Mouse (Mus musculus): ENCODE measurements around the gene Abhd17a. TPM values are rescaled to one million over a fixed set of nuclear protein-coding genes. Genes with fewer than 3 reads are reported as not detected.

Gene Abhd17a
- polyA plus RNA-seq, 1 experiment from 2014 or later, result 109 TPM

DNA sequence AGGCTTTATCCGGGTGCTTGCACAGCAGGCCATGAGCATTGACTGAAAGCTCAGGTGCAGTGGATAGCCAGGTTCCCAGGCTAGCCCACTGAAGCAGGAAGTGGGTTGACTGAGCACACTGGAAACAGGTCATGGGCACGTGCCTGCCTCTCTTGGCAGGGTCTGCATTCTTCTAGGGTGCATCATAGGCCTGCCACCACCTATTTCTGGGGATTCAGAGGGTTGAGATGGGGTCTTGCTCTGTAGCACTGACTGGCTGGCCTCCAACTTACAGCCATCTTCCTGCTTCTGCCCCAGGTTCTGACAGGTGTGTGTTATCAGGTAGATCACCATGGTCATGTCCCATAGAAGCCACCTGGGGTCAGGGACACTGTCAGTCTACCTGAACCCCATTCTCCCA is 14.8 kb upstream of the Abhd17a start:
- Histone ChIP-seq H3K36me3 (peaks cover 43% of the 10 kb centered on the region), H3K9me3 (no peaks in the 10 kb centered on the region), H3K27ac (no peak overlapping the region), H3K27me3 (ENCODE audit: insufficient read depth, poor library complexity, severe bottlenecking) (no peaks in the 10 kb centered on the region), H3K4me1 (replicated peaks) (peaks cover 24% of the 10 kb centered on the region), H3K4me3 (peak overlapping the region; percentile 77; the same call in 1 of the 2 replicates)
- DNase-seq (ENCODE audit: low spot score), result no peak
- WGBS, result 91% methylated on average over 2 of the region's 2 CpGs

- Histone ChIP-seq H3K27ac (peak overlapping the region; percentile 90), H3K27me3 (ENCODE audit: insufficient read depth, poor library complexity, severe bottlenecking) (no peaks in the 10 kb centered on the region), H3K4me1 (replicated peaks) (peaks cover 24% of the 10 kb centered on the region), H3K9me3 (no peaks in the 10 kb centered on the region), H3K4me3 (peak overlapping the region; percentile 77), H3K36me3 (peaks cover 34% of the 10 kb centered on the region)
- WGBS, result 92% methylated on average over 7 of the region's 7 CpGs
- DNase-seq (ENCODE audit: low spot score), result no peak
Observed at GRCm38 (mm10) chr10:80604001-80604509, 13.9 kb upstream of the Abhd17a start.

GRCm38 (mm10) chr10:80603364-80603763 is 13.2 kb upstream of the Abhd17a start:
- WGBS, result 40% methylated on average over 7 of the region's 7 CpGs
- no peak for DNase-seq (ENCODE audit: low spot score)

GRCm38 (mm10) chr10:80602698-80603325 is 12.7 kb upstream of the Abhd17a start, which contains the start of the genes Scamp4 and Adat3:
Gene Scamp4, plus strand, starts transcription at chr10:80602872.
Gene Adat3, plus strand, starts transcription at chr10:80602880.
- peak within 1 kb of the TSS; percentile 90 for H3K27ac ChIP-seq
- peak within 1 kb of the TSS; percentile 77 for H3K4me3 ChIP-seq
- H3K27me3 ChIP-seq (ENCODE audit: insufficient read depth, poor library complexity, severe bottlenecking), result no peaks in the 10 kb centered on the region; the same call in 1 of the 2 replicates
- peak; percentile 96 for DNase-seq (ENCODE audit: low spot score)
- peaks cover 21% of the 10 kb centered on the region for H3K36me3 ChIP-seq
- under 1% methylated on average over 54 of the region's 54 CpGs for WGBS
- H3K4me1 ChIP-seq (replicated peaks), result peaks cover 24% of the 10 kb centered on the region
- no peaks in the 10 kb centered on the region for H3K9me3 ChIP-seq

More at GRCm38 (mm10) chr10:80603364-80603763, 13.2 kb upstream of the Abhd17a start:
- Histone ChIP-seq H3K27me3 (ENCODE audit: insufficient read depth, poor library complexity, severe bottlenecking) (no peaks in the 10 kb centered on the region; the same call in 1 of the 2 replicates), H3K36me3 (peaks cover 27% of the 10 kb centered on the region), H3K4me1 (replicated peaks) (peaks cover 24% of the 10 kb centered on the region), H3K27ac (peak overlapping the region; percentile 90), H3K9me3 (no peaks in the 10 kb centered on the region), H3K4me3 (peak overlapping the region; percentile 77)

DNA sequence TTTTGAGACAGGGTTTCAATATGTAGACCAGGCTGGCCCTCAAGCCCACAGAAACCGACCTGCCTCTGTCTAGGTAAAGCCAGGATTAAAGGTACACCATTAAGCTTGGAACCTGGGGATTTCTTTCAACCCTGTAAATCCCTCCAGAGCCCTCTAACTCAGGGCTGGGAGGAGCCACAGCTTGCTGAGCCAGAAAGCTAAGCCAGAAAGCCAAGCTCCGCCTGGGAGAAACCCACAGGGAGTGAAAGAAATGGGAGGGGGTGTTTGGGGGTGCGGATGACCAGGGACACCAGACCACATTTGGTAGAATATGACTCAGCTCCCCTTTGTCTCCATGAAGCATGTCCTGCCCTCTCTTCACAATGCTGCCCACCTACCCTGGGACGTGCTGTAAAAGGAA is 6.2 kb upstream of the Abhd17a start:
- WGBS, result 47% methylated on average over 4 of the region's 4 CpGs
- no peak overlapping the region for H3K4me3 ChIP-seq
- H3K9me3 ChIP-seq, result no peaks in the 10 kb centered on the region
- H3K36me3 ChIP-seq, result no peaks in the 10 kb centered on the region
- H3K27ac ChIP-seq, result peak overlapping the region; percentile 30; the same call in 1 of the 2 replicates
- no peaks in the 10 kb centered on the region for H3K4me1 ChIP-seq (replicated peaks)
- no peak for DNase-seq (ENCODE audit: low spot score)
- no peaks in the 10 kb centered on the region; the same call in 1 of the 2 replicates for H3K27me3 ChIP-seq (ENCODE audit: insufficient read depth, poor library complexity, severe bottlenecking)

DNA sequence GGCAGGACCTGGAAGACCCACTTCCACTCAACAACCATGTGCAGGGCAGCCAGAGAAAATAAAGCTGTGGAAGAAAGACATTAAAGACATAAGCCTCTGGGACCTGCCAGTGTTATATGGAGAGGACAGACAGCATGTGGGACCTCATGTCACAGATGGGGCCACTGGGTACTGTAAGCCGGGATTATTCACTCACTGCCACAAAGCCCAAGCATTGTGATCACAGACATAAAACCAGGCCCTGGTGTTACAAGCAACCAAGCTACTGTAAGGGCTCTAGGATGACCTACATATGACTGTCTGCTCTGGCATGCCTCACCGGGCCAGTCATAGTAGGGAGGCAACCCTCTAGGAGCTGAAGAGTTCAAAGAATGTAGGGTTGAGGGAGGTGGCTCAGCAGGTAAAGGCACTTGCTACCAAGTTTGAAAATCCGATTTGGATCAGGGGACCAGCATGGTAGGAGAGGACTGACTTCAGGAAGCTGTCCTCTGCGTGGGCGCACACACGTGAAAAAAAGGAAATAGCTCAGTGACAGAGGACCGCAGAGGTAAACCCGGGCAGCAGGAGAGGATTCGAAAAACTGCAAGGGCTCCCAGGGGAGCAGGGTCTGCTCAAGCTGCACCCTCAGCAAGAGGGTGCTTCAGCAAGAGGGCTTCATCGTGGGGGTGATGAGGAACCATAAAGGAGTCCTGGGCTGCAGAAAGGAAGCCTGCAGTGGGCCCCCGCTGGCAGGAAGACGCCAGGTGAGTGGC is 838 bp downstream of the Abhd17a start:
- 19% methylated on average over 12 of the region's 12 CpGs for WGBS
- Histone ChIP-seq H3K27ac (peak overlapping the region; percentile 90), H3K4me1 (replicated peaks) (peaks cover 59% of the 10 kb centered on the region)

GRCm38 (mm10) chr10:80587305-80587657 is 2.9 kb downstream of the Abhd17a start:
- peaks cover 60% of the 10 kb centered on the region for H3K4me1 ChIP-seq (replicated peaks)
- peaks cover 46% of the 10 kb centered on the region for H3K36me3 ChIP-seq
- 31% methylated on average over 4 of the region's 4 CpGs for WGBS
- DNase-seq (ENCODE audit: low spot score), result peak; percentile 20
- no peaks in the 10 kb centered on the region for H3K27me3 ChIP-seq (ENCODE audit: insufficient read depth, poor library complexity, severe bottlenecking)
- no peaks in the 10 kb centered on the region for H3K9me3 ChIP-seq
- H3K4me3 ChIP-seq, result peak overlapping the region; percentile 32
- peak overlapping the region; percentile 81 for H3K27ac ChIP-seq

More for the DNA sequence above, 838 bp downstream of the Abhd17a start:
- H3K36me3 ChIP-seq, result peaks cover 29% of the 10 kb centered on the region
- DNase-seq (ENCODE audit: low spot score), result no peak
- H3K27me3 ChIP-seq (ENCODE audit: insufficient read depth, poor library complexity, severe bottlenecking), result no peaks in the 10 kb centered on the region
- peak overlapping the region; percentile 94 for H3K4me3 ChIP-seq
- no peaks in the 10 kb centered on the region for H3K9me3 ChIP-seq

DNA sequence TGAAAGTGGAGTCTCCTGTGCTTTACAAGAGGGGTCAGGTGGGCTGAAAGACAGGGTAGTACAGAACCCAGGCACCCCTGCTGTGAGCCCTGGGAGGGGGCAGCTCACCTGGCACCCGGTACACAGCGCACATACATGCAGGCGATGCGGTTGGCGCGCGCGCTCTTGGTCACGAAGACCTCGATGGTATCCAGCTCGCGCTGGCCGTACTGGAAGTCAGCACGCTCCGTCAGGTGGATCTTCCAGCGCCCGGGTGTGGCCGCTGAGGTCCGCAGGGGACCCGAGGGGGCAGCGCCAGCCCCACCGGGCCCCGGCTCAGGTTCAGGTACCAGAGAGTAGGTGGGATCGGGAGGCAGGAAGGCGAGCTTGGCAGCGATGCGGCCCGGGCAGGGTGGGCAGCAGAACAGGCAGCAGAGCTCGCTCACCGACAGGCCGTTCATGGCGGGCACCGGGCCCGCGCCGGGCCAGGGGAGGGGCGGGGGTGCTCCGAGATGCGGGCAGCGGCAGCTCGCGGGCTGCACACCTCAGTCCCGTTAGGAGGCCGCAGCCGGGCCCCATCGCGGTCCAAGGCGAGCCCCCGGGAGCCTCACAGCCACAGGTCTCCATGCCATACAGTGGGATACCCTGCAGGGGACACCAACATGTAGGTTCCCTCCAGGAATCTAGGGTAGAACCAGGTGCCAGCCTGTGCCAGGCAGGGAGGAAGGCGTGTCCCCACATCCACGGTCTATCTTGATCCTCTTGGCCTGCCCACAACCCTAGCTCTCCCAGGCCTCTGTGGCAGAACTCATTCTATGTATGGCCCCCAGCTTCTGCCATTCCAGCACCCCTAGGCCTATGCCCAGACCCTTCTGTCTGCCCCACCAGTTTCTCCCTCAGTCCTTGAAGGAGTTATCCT is 3.5 kb downstream of the Abhd17a start:
- no peaks in the 10 kb centered on the region for H3K27me3 ChIP-seq (ENCODE audit: insufficient read depth, poor library complexity, severe bottlenecking)
- H3K27ac ChIP-seq, result peak overlapping the region; percentile 81
- no peaks in the 10 kb centered on the region for H3K9me3 ChIP-seq
- H3K36me3 ChIP-seq, result peaks cover 51% of the 10 kb centered on the region
- H3K4me3 ChIP-seq, result peak overlapping the region; percentile 32
- no peak for DNase-seq (ENCODE audit: low spot score)
- 96% methylated on average over 51 of the region's 51 CpGs for WGBS
- H3K4me1 ChIP-seq (replicated peaks), result peaks cover 60% of the 10 kb centered on the region

- Histone ChIP-seq H3K36me3 (peaks cover 51% of the 10 kb centered on the region), H3K9me3 (no peaks in the 10 kb centered on the region), H3K4me3 (no peak overlapping the region), H3K27me3 (ENCODE audit: insufficient read depth, poor library complexity, severe bottlenecking) (no peaks in the 10 kb centered on the region), H3K4me1 (replicated peaks) (peaks cover 58% of the 10 kb centered on the region), H3K27ac (no peak overlapping the region)
- no peak for DNase-seq (ENCODE audit: low spot score)
- WGBS, result 94% methylated on average over 8 of the region's 8 CpGs
Observed at GRCm38 (mm10) chr10:80585581-80585980, 4.6 kb downstream of the Abhd17a start.

DNA sequence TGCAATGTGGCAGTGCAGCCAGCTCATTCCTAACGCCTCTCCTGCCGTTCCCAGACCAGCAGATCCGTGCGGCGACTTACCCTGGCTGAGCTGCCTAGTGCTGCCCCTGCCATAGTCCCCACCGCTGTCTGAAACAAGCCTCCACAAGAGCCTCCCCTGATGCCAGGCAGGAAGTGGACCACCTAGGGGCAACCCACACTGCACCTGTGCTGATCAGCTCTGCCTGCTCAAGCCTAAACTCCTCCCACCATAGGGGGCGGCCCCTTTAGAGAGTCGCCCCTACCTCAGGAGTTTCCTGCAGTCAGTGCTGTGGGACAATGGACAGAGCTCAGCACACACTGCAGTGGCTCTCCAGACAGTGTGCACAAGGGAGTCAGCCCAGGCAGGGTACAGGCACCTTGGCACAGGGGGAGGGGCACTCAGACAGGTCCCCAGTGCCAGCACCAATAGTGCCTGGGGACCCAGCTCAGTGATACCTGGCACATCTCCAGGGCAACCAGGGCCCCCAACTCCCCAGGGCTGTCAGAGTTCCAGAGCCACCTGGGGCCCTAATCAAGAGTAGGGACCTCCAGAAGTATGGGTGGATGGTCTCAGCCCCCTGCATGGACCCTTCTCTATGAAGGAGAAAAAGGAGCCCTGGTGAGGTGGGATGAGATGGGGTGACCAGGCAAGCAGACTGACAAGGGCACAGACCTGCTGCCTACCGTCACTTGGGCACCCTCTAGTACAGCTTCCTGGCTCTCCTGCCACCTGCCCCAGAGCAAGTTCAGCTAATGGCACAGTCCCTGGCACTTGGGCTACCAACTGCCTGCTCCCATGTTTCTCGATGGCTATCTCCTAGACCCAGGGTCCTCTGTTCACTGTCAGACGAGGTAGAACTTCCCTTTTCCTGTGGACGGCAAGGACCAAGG is 5.2 kb downstream of the Abhd17a start:
- Histone ChIP-seq H3K36me3 (peaks cover 51% of the 10 kb centered on the region), H3K4me3 (no peak overlapping the region), H3K27me3 (ENCODE audit: insufficient read depth, poor library complexity, severe bottlenecking) (no peaks in the 10 kb centered on the region), H3K27ac (0 out of 2 replicates have a peak overlapping the region, but pooled peaks have one; percentile 35), H3K9me3 (no peaks in the 10 kb centered on the region), H3K4me1 (replicated peaks) (peaks cover 52% of the 10 kb centered on the region)
- no peak for DNase-seq (ENCODE audit: low spot score)
- WGBS, result 79% methylated on average over 12 of the region's 12 CpGs

DNA sequence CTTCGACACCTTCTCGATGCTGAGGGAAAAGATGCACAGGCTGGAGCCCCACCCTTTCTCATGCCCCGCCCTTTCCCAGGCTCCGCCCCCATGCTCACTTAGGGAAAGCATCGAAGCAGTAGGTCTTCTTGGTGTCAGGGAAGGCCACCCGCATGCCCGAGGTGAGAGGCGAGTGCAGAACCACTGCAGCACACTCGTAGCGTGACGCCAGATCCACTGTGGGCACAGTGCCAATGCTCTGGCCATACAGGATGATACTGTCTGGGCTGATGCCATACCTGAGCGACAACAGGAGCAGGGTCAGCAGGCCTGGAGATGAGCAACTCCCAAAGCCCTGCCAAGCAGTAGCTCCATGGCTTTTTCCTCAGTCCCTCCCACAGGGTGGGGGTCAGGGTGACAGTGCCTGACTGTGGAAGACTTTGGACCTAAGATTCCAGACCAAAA is 6.1 kb downstream of the Abhd17a start:
- H3K4me3 ChIP-seq, result no peak overlapping the region
- H3K36me3 ChIP-seq, result peaks cover 51% of the 10 kb centered on the region
- WGBS, result 71% methylated on average over 12 of the region's 12 CpGs
- H3K27me3 ChIP-seq (ENCODE audit: insufficient read depth, poor library complexity, severe bottlenecking), result no peaks in the 10 kb centered on the region
- no peaks in the 10 kb centered on the region for H3K9me3 ChIP-seq
- DNase-seq (ENCODE audit: low spot score), result no peak
- H3K27ac ChIP-seq, result 0 out of 2 replicates have a peak overlapping the region, but pooled peaks have one; percentile 35
- H3K4me1 ChIP-seq (replicated peaks), result peaks cover 46% of the 10 kb centered on the region
